Mouse (Mus musculus): Measurements from ENCODE around the gene 1700056E22Rik. TPM values are rescaled to one million over a fixed set of nuclear protein-coding genes. Genes with fewer than 3 reads are reported as not detected.

1700056E22Rik gene
- polyA plus RNA-seq (2012; rRNA removed) = 0.93 and 1.0 TPM in 2 replicates

DNA sequence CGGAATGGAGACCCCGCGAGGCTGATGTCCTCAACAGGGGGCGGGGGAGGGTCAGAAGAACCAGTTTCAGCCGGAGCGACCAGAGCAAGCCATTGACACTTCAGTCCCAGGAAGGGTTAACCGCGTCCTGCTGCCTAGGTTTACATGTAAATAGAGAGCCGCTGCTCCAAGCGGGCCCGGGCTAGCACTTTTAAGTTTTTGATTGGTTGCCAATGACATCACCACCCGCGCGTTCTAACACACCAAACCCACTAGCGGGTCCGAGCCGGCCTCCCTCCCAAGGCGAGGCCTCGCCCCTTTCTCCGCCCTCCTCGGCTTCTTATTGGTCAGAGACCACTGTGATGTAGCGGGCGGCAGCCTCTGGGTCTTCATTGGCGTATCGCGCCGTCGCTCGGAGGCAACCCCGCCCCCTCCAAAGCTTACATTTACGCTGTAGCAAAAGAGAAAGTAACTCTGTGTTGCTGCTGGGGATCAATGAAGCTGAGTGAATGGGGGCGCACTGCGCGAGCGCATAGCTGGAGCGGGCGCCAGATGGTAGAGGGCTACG lies at the start of gene 1700056E22Rik:
TSS of gene 1700056E22Rik (minus strand) at position 291 of the 547 bp plus-strand sequence.
- TF ChIP-seq POLR2A (IDR thresholded peaks at IDR 0.05; ENCODE audit: borderline replicate concordance, extremely low read depth, insufficient read depth, insufficient read length, poor library complexity, severe bottlenecking) (peak; percentile 42; the same call in 1 of the 2 replicates), CTCF (IDR thresholded peaks at IDR 0.05; ENCODE audit: borderline replicate concordance, extremely low read depth, insufficient read depth, insufficient read length) (no peak)
- DNase-seq (ENCODE audit: low read depth) = peak; percentile 100

DNA sequence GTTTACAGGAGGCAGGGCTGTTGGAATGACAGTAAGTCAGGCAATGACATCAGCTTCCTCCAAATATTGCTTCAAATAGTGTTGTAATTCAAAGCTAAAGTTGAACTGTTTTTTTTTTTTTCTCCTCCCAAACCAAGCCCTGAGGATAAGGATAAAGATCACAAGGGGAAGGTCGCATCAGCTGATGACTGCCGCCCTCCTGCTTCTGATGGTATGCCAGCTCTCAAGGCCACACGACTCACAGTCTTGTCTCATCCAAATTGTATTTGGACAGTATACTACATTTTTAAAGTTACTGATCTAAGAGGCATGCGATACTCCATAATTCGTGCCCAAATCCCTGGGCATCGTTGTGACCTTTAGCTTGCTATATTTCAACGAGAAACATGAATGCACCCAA lies 49.1 kb upstream of the 1700056E22Rik start:
- DNase-seq (ENCODE audit: low read depth) = no peak
- TF ChIP-seq POLR2A (IDR thresholded peaks at IDR 0.05; ENCODE audit: borderline replicate concordance, extremely low read depth, insufficient read depth, insufficient read length, poor library complexity, severe bottlenecking) (no peak), CTCF (IDR thresholded peaks at IDR 0.05; ENCODE audit: borderline replicate concordance, extremely low read depth, insufficient read depth, insufficient read length) (no peak)

DNA sequence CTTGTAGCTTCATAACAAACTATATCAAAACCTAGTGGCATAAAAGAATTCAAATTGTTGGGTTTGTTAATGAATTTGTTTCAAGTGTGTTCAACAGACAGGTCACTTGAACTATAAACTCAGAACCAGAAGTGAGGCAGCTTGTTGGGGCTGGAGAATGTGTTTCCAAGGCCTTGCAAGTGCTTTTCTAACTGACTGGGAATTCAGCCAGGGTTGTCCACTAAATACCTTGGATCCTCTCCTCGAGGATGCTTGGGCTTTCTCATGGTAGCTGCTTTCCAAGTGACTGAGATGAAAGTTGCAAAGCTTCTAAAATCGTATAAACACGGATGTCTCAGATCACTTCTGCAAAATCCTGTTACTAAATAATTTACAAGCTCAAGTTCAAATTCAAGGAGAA lies 48.6 kb upstream of the 1700056E22Rik start:
- no peak for DNase-seq (ENCODE audit: low read depth)
- TF ChIP-seq CTCF (IDR thresholded peaks at IDR 0.05; ENCODE audit: borderline replicate concordance, extremely low read depth, insufficient read depth, insufficient read length) (no peak), POLR2A (IDR thresholded peaks at IDR 0.05; ENCODE audit: borderline replicate concordance, extremely low read depth, insufficient read depth, insufficient read length, poor library complexity, severe bottlenecking) (no peak)

DNA sequence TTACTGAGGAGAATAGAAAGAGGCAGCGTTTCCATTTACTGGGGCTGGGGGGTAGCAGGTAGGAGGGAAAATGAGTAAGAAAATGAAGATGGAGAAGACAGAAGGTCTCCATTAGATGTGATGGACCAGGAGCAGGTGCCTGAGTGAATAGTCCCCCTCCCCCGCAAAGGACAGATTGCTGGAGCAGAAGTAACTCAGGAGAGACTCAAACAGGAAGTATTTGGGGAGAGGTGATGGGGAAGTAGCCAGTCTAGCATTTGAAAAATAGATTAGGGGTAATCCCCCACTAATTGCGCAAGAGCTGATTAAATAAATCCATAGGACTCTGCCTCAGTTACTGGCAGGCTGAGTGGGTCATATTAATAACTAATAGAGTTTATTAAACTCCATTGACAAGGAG lies 45.2 kb upstream of the 1700056E22Rik start:
- TF ChIP-seq POLR2A (IDR thresholded peaks at IDR 0.05; ENCODE audit: borderline replicate concordance, extremely low read depth, insufficient read depth, insufficient read length, poor library complexity, severe bottlenecking) (no peak), CTCF (IDR thresholded peaks at IDR 0.05; ENCODE audit: borderline replicate concordance, extremely low read depth, insufficient read depth, insufficient read length) (no peak)
- no peak for DNase-seq (ENCODE audit: low read depth)

DNA sequence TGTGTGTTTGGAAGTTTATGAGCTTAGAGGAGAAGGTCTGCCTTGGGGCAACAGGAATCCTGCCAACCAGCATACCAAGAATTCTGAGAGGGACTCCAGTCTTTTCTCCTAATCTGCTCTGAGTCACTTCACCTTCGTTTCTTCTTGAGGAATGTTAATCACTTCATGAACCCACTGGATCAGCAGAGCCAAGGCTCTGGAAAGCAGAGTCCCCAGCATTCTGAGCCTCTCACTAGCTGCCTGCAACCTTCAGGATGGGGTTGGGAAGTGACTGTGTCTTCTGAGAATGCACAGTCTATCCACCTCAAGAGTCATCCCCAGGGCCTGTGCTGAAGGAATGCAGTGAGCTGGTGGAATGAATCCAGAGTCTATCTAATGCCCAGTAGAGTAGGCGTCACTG lies 42.7 kb upstream of the 1700056E22Rik start:
- DNase-seq (ENCODE audit: low read depth) = no peak

DNA sequence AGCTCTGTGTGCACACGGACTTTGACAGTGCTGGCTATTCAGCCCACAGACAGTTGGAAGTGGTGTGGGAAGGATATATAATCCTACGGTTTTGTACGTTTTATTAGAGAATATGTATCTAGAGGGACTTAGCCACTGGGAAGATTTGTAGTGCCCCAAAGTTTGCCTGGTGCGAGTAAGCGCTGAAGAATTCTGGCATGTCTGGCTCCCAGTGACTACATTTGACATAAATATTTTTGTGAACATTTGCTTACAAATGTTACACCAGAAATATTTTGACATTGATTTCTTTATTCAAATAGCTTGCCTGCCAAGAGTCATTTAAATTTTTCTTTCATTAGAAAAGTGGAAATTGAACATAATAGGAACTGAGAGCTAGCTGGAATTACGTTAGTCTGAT lies 42.0 kb upstream of the 1700056E22Rik start:
- TF ChIP-seq POLR2A (IDR thresholded peaks at IDR 0.05; ENCODE audit: borderline replicate concordance, extremely low read depth, insufficient read depth, insufficient read length, poor library complexity, severe bottlenecking) (no peak), CTCF (IDR thresholded peaks at IDR 0.05; ENCODE audit: borderline replicate concordance, extremely low read depth, insufficient read depth, insufficient read length) (no peak)
- no peak for DNase-seq (ENCODE audit: low read depth)

More for the DNA sequence above, 42.7 kb upstream of the 1700056E22Rik start:
- TF ChIP-seq CTCF (IDR thresholded peaks at IDR 0.05; ENCODE audit: borderline replicate concordance, extremely low read depth, insufficient read depth, insufficient read length) (no peak), POLR2A (IDR thresholded peaks at IDR 0.05; ENCODE audit: borderline replicate concordance, extremely low read depth, insufficient read depth, insufficient read length, poor library complexity, severe bottlenecking) (no peak)

DNA sequence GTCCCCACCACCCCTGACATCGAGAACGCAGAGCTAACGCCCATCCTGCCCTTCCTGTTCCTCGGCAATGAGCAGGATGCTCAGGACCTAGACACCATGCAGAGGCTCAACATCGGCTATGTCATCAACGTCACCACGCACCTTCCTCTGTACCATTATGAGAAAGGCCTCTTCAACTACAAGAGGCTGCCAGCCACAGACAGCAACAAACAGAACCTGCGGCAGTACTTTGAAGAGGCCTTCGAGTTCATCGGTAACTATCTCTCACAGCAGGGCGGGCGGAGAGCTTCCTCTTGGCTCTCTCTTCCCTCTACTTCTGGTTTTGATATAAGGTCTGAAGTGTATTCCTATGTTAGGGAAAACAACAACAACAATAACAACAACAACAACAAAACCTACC lies 34.9 kb upstream of the 1700056E22Rik start:
- TF ChIP-seq CTCF (IDR thresholded peaks at IDR 0.05; ENCODE audit: borderline replicate concordance, extremely low read depth, insufficient read depth, insufficient read length) (no peak), POLR2A (IDR thresholded peaks at IDR 0.05; ENCODE audit: borderline replicate concordance, extremely low read depth, insufficient read depth, insufficient read length, poor library complexity, severe bottlenecking) (no peak)
- no peak for DNase-seq (ENCODE audit: low read depth)

DNA sequence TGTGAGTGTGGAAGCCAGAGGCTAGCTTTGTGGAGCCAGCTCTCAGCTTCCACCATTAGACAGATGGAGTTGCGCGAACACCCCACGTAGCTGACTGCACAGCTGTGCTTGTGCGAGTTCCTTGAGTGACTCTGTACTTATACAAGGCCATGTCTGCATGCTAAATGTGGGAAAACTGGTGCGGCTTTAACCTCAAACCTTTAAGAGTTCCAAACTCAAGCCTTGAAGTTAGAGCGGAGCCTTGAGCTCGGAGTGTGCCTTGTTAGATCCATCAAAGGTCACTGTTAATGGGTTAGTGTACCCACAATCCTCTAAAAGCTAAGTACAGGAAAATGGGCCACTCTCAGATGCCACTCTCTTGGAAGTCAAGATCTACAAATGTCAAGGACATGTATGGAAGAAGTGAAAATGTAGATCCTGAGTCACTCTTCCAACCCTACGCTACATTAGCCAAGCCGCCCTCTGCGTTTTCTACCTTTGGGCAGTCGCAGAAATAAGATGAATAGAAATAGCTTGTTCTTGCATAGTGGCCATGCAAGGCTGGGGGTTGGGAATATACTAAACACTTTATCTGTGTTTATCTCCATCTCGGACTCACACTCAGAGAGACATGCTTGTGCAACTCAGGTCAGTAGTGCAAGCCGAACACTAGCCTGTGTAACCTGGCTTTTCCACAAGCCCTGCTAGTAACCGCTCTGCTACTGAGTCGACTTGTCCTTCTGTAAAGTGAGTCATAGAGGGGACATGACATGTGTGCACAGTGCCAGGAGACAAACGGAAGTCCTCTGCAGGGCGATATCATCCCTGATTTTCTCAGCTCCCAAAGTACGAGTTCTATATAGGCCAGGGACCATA lies 33.8 kb upstream of the 1700056E22Rik start:
- TF ChIP-seq POLR2A (IDR thresholded peaks at IDR 0.05; ENCODE audit: borderline replicate concordance, extremely low read depth, insufficient read depth, insufficient read length, poor library complexity, severe bottlenecking) = no peak
- TF ChIP-seq CTCF (IDR thresholded peaks at IDR 0.05; ENCODE audit: borderline replicate concordance, extremely low read depth, insufficient read depth, insufficient read length) = no peak
- peak; percentile 36 for DNase-seq (ENCODE audit: low read depth)

DNA sequence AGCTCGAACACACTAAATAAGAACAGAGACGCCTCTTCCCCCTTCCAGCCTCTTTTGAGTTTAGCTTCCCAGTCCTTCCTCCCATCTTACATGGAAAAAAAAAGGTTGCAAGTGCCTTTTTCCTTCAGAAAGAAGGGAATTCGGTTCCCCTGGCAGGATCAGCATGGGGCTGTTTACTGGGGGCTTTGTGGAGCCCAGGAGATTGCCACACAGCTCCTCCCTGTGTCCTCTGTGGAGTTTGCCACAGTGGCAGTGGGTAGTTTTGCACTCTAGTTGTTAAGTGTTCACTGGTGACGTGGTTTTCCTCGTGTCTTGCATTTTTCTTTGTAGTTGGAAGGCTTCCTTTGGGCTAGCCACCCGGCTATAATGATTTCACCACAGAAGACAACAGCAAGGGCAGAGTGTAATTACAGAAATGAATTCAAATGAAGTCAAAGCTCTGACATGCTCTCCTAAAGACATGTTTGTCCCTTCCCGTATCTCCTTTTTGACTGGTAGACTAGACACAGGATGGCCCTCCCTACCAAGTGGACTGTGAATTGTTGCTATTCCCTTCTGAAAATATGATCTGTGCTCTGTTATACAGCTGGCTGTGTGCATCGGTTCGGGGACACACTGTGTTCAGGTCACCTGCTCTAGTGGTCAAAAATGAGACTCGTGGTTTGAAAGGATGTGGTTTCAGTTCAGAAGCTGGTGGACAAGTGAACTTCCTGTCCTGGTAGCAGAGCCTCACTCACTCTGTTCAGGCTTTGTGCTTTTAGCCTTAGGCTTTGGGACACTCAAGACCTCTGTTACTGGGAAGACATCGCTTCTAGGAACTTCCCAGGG lies 32.6 kb upstream of the 1700056E22Rik start:
- DNase-seq (ENCODE audit: low read depth) = peak; percentile 24

DNA sequence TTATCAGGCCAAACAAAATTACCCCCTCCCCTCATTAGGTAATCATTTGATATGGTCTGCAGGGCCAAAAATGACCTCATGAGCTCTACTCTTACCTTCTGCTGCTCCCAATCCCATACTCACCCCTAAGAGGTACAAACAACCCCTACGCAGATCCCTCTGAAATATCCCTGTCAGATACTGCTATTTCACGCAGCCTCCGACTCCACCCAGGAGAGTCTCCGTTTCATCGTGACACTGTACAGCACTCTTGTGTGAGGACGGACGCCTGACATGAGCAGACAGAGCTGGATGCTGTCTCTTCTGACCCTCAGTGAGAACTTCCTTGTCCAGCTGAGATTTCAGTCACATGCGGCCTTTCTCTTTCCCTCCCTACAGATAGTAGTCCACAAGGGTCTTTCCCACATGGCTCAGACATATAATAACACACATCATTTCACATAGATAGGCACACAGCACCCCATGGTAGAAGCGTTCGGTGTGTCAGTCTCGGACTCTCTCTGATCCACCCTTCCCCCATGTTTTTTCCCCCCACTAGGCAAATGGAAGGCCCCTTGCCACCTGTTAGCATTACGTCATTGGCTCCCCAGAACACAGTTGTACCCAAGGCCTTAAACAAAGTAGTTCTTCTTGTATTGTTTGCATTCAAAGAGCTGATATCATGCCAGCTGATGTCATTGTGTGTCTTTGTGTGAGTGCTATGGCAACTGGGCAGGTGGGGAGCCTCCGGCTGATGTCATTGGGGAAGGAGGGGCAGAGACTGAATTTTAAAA lies 31.7 kb upstream of the 1700056E22Rik start:
- TF ChIP-seq POLR2A (IDR thresholded peaks at IDR 0.05; ENCODE audit: borderline replicate concordance, extremely low read depth, insufficient read depth, insufficient read length, poor library complexity, severe bottlenecking) = no peak
- no peak for TF ChIP-seq CTCF (IDR thresholded peaks at IDR 0.05; ENCODE audit: borderline replicate concordance, extremely low read depth, insufficient read depth, insufficient read length)
- peak; percentile 96 for DNase-seq (ENCODE audit: low read depth)

More for the DNA sequence above, 32.6 kb upstream of the 1700056E22Rik start:
- TF ChIP-seq CTCF (IDR thresholded peaks at IDR 0.05; ENCODE audit: borderline replicate concordance, extremely low read depth, insufficient read depth, insufficient read length) (no peak), POLR2A (IDR thresholded peaks at IDR 0.05; ENCODE audit: borderline replicate concordance, extremely low read depth, insufficient read depth, insufficient read length, poor library complexity, severe bottlenecking) (no peak)
